Mouse (Mus musculus) myocyte (in vitro differentiated cells): ENCODE measurements around the gene Fcrla. TPM values are rescaled to one million over a fixed set of nuclear protein-coding genes. Genes with fewer than 3 reads are reported as not detected.
"Not testable (repeated sequence)": the region's sequence is repeated elsewhere in the genome, so short reads cannot be mapped to it uniquely, and the experiment has no call there.

Source experiments
- H3K27me3 ChIP-seq: one replicate; pipeline ENCODE4 v1.6.1; 2011; ENCODE audit not compliant: control insufficient read depth, insufficient read depth, insufficient read length
- H3K36me3 ChIP-seq: one replicate; pipeline ENCODE4 v1.6.1; 2011; ENCODE audit not compliant: control insufficient read depth, insufficient read depth
- H3K4me2 ChIP-seq: one replicate; pipeline ENCODE4 v1.6.1; 2011; ENCODE audit warnings: low read depth, control low read depth
- H3K4me3 ChIP-seq: one replicate; pipeline ENCODE4 v1.5.1; 2011; ENCODE audit warnings: mild to moderate bottlenecking, control low read depth, moderate library complexity
- H3K79me2 ChIP-seq: one replicate; pipeline ENCODE4 v1.6.1; 2011; ENCODE audit not compliant: control insufficient read depth, insufficient read depth
- H3ac ChIP-seq: one replicate; pipeline ENCODE4 v1.6.1; 2011; ENCODE audit not compliant: control insufficient read depth, insufficient read length
- CEBPB ChIP-seq: IDR thresholded peaks from 2 replicates; pipeline ENCODE4 v1.6.1; 2011; ENCODE audit warnings: mild to moderate bottlenecking, moderate library complexity; ENCODE audit not compliant: poor library complexity, insufficient read depth, severe bottlenecking
- E2F4 ChIP-seq: IDR thresholded peaks from one replicate; pipeline ENCODE4 v1.6.1; 2011; ENCODE audit warnings: mild to moderate bottlenecking, control low read depth, moderate library complexity; ENCODE audit not compliant: insufficient read depth
- MAX ChIP-seq: IDR thresholded peaks from one replicate; pipeline ENCODE4 v1.6.1; 2011; ENCODE audit warnings: low read depth, mild to moderate bottlenecking, control low read depth
- MYOD1 ChIP-seq, 3 experiments: IDR thresholded peaks; one replicate each; pipeline ENCODE4 v1.6.1; 2011; ENCODE audit warnings: control low read depth in 2 of 3, low read depth in 2 of 3, mild to moderate bottlenecking in 2 of 3, moderate library complexity in 1 of 3; ENCODE audit not compliant: insufficient read length in 2 of 3, control insufficient read depth in 1 of 3
- MYOG ChIP-seq, 3 experiments: IDR thresholded peaks; one replicate each; pipeline ENCODE4 v1.6.1; 2011; ENCODE audit warnings: control low read depth in 2 of 3, low read depth in 2 of 3, mild to moderate bottlenecking in 2 of 3; ENCODE audit not compliant: insufficient read length in 2 of 3, control insufficient read depth in 1 of 3, insufficient read depth in 1 of 3
- POLR2A ChIP-seq: IDR thresholded peaks from one replicate; pipeline ENCODE4 v1.6.1; 2011; ENCODE audit warnings: low read depth, mild to moderate bottlenecking, control low read depth, moderate library complexity; ENCODE audit not compliant: insufficient read length
- POLR2AphosphoS2 ChIP-seq: IDR thresholded peaks from one replicate; pipeline ENCODE4 v1.6.1; 2011; ENCODE audit warnings: low read depth, control low read depth; ENCODE audit not compliant: insufficient read length
- REST ChIP-seq: IDR thresholded peaks from one replicate; pipeline ENCODE4 v1.6.1; 2011; ENCODE audit warnings: mild to moderate bottlenecking, control low read depth, moderate library complexity; ENCODE audit not compliant: insufficient read depth, insufficient read length
- SRF ChIP-seq: IDR thresholded peaks from one replicate; pipeline ENCODE4 v1.6.1; 2011; ENCODE audit warnings: low read depth; ENCODE audit not compliant: control insufficient read depth, insufficient read length
- TCF12 ChIP-seq: IDR thresholded peaks from one replicate; pipeline ENCODE4 v1.6.1; 2011; ENCODE audit warnings: mild to moderate bottlenecking, control low read depth; ENCODE audit not compliant: poor library complexity, insufficient read depth, severe bottlenecking
- TCF3 ChIP-seq: IDR thresholded peaks from one replicate; pipeline ENCODE4 v1.6.1; 2011; ENCODE audit warnings: low read depth, control low read depth; ENCODE audit not compliant: insufficient read length
- USF1 ChIP-seq: IDR thresholded peaks from one replicate; pipeline ENCODE4 v1.6.1; 2011; ENCODE audit warnings: low read depth, mild to moderate bottlenecking, control low read depth, moderate library complexity
- polyA plus RNA-seq: library from polyadenylated mRNA; unstranded; fragments of >200 nt; fragmentation: generic; extraction: Trizol; gene quantifications from one replicate; pipeline ENCODE4 v1.2.1, GENCODE M21; 2012; ENCODE audit warnings: missing spikeins

Gene Fcrla
- polyA plus RNA-seq, 1 experiment = not detected

- no peak overlapping the region for H3K4me2 ChIP-seq
- no peak for TF ChIP-seq MYOD1 (IDR thresholded peaks at IDR 0.05; ENCODE audit: control insufficient read depth in 1 of 3, insufficient read length in 2 of 3, low read depth in 2 of 3)
- no peak for TF ChIP-seq POLR2A
- TF ChIP-seq CEBPB = no peak
- TF ChIP-seq REST = no peak
- TF ChIP-seq TCF3 = no peak
- TF ChIP-seq MAX = no peak
- TF ChIP-seq TCF12 = no peak
- no peak for TF ChIP-seq SRF
- no peak for TF ChIP-seq USF1
- no peak for TF ChIP-seq MYOG (IDR thresholded peaks at IDR 0.05; ENCODE audit: control insufficient read depth in 1 of 3, insufficient read depth in 1 of 3, insufficient read length in 2 of 3, low read depth in 2 of 3)
- no peak for TF ChIP-seq POLR2AphosphoS2
- TF ChIP-seq E2F4 = no peak
Measured at GRCm38 (mm10) chr1:170950772-170951171, 23.4 kb upstream of the Fcrla start.

GRCm38 (mm10) chr1:170944908-170945307, 17.5 kb upstream of the Fcrla start:
- H3K79me2 ChIP-seq, H3K36me3 ChIP-seq, H3ac ChIP-seq, H3K4me3 ChIP-seq, H3K27me3 ChIP-seq, H3K4me2 ChIP-seq: not testable (repeated sequence)

More at GRCm38 (mm10) chr1:170950772-170951171, 23.4 kb upstream of the Fcrla start:
- Histone ChIP-seq H3K27me3 (no peaks in the 10 kb centered on the region), H3K4me3 (no peak overlapping the region), H3ac (no peak overlapping the region), H3K79me2 (no peaks in the 10 kb centered on the region), H3K36me3 (no peaks in the 10 kb centered on the region)

GRCm38 (mm10) chr1:170944151-170944550, 16.8 kb upstream of the Fcrla start:
- H3K36me3 ChIP-seq, H3K4me3 ChIP-seq, H3ac ChIP-seq, H3K79me2 ChIP-seq, H3K4me2 ChIP-seq, H3K27me3 ChIP-seq: not testable (repeated sequence)

GRCm38 (mm10) chr1:170939255-170939654, 11.9 kb upstream of the Fcrla start:
- H3K79me2 ChIP-seq = no peaks in the 10 kb centered on the region
- no peak overlapping the region for H3K4me3 ChIP-seq
- no peak overlapping the region for H3K4me2 ChIP-seq
- no peak overlapping the region for H3ac ChIP-seq
- H3K36me3 ChIP-seq = no peaks in the 10 kb centered on the region
- no peaks in the 10 kb centered on the region for H3K27me3 ChIP-seq
- TF ChIP-seq USF1 = no peak
- no peak for TF ChIP-seq POLR2A
- TF ChIP-seq MAX = no peak
- TF ChIP-seq MYOG (IDR thresholded peaks at IDR 0.05; ENCODE audit: control insufficient read depth in 1 of 3, insufficient read depth in 1 of 3, insufficient read length in 2 of 3, low read depth in 2 of 3) = no peak
- TF ChIP-seq TCF3 = no peak
- no peak for TF ChIP-seq CEBPB
- no peak for TF ChIP-seq SRF
- no peak for TF ChIP-seq E2F4

GRCm38 (mm10) chr1:170934383-170934782, 7.0 kb upstream of the Fcrla start:
- H3ac ChIP-seq = no peak overlapping the region

GRCm38 (mm10) chr1:170933940-170934339, 6.6 kb upstream of the Fcrla start:
- H3K36me3 ChIP-seq = no peaks in the 10 kb centered on the region
- H3ac ChIP-seq = no peak overlapping the region
- H3K27me3 ChIP-seq = no peaks in the 10 kb centered on the region
- TF ChIP-seq TCF3 = no peak
- TF ChIP-seq SRF = no peak
- no peak for TF ChIP-seq TCF12
- no peak for TF ChIP-seq E2F4
- TF ChIP-seq CEBPB = no peak
- TF ChIP-seq POLR2A = no peak
- no peak for TF ChIP-seq MAX
- TF ChIP-seq MYOG (IDR thresholded peaks at IDR 0.05; ENCODE audit: control insufficient read depth in 1 of 3, insufficient read depth in 1 of 3, insufficient read length in 2 of 3, low read depth in 2 of 3) = no peak
- TF ChIP-seq MYOD1 (IDR thresholded peaks at IDR 0.05; ENCODE audit: control insufficient read depth in 1 of 3, insufficient read length in 2 of 3, low read depth in 2 of 3) = no peak
- no peak for TF ChIP-seq REST
- no peak for TF ChIP-seq USF1
- no peak for TF ChIP-seq POLR2AphosphoS2
- H3K4me2 ChIP-seq = no peak overlapping the region
- H3K4me3 ChIP-seq = no peak overlapping the region
- H3K79me2 ChIP-seq = no peaks in the 10 kb centered on the region

More at GRCm38 (mm10) chr1:170934383-170934782, 7.0 kb upstream of the Fcrla start:
- Histone ChIP-seq H3K4me2 (no peak overlapping the region), H3K27me3 (no peaks in the 10 kb centered on the region), H3K79me2 (no peaks in the 10 kb centered on the region), H3K4me3 (no peak overlapping the region), H3K36me3 (no peaks in the 10 kb centered on the region)
- no peak for TF ChIP-seq REST
- no peak for TF ChIP-seq MYOD1 (IDR thresholded peaks at IDR 0.05; ENCODE audit: control insufficient read depth in 1 of 3, insufficient read length in 2 of 3, low read depth in 2 of 3)
- no peak for TF ChIP-seq E2F4
- TF ChIP-seq MYOG (IDR thresholded peaks at IDR 0.05; ENCODE audit: control insufficient read depth in 1 of 3, insufficient read depth in 1 of 3, insufficient read length in 2 of 3, low read depth in 2 of 3) = no peak
- TF ChIP-seq POLR2AphosphoS2 = no peak
